Mouse (Mus musculus) lung, postnatal 14 days (tissue): ENCODE results near the gene Apon.
"Not testable (repeated sequence)": the region's sequence is repeated elsewhere in the genome, so short reads cannot be mapped to it uniquely, and the experiment has no call there.

Experiments used
- DNase-seq: peaks from one replicate; pipeline ENCODE4 v3.0.0; 2021

The Apon gene

DNA sequence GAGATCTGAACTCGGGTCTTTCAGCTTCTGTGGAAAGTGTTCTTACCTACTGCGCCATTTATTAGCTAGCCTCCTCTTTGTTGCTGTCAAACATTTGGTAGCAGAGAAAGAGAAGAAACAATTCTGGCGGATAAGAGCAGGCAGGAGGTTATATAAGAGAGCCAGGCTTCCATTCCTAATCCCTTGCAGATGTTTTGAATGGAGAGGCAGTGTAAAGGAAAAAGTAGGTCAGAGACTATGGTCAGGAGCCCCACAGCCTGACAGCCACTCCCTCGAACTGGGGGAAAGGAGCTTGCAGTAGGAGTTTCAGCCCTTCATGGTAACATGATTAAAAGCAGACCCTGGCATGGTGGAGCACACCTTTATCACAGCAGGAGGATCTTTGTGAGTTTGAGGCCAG is 17.6 kb upstream of the Apon start:
- no peak for DNase-seq

DNA sequence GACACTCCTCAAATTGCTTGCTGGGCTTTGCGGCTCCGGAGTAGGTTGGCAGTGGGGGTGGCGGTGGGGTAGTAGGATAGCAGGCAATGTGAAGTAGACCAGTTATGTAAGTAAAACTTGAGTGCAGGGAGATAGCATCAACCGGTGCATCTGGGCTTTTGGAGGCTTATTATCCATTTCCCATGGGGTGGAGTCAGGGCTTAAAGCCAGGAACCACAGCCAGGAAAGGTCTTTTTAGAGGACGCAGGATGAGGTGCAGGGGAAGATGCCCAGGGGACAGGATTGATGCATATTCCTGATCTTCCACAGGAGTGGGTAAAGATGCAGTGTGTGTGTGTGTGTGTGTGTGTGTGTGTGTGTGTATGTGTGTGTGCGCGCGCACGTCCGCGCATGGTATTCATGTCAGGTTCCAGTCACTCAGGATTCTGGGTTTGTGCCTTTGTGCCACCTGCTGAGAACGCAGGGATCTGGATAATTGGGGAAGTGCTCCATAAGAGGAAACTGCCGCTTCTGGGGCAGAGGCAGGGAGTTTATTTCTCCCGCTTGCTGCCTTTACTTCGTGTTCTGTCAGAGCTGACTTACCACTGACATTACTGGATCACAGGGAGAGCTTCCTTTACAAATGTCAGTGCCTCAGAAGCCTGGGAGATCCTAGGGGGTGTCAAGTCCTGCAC is 16.0 kb upstream of the Apon start:
- DNase-seq: no peak

DNA sequence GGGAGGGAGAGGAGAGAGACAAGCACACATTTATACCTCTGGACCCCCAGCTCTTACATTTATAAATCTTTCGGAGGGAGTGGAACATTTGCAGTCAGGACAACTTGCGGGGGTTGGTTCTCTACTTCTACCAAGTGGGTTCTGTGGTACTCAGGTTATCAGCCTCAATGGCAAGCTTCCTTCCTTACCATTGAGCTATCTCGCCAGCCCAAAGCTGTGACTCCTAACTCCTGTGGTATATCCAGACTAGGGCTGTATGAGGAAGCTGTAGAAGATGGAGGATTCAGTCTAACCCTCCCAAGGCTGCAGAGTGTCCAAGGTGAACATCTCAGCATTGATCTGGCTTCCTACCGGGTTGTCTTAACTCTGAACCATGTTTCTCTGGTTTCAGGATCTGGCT is 14.8 kb upstream of the Apon start:
- no peak for DNase-seq

DNA sequence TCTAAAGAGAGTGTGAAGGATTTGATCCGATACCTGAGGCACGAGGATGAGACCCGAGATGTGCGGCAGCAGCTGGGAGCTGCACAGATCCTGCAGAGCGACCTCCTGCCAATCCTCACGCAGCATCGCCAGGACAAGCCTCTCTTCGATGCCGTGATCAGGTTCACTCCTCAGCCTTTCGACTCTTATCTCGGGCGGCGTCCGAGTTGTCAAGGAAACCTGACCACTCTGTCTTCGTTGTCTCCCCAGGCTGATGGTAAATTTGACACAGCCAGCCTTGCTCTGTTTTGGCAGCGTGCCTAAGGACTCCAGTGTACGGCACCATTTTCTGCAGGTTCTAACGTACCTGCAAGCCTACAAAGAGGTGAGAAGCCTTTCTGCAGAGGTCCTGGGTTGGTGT is 13.8 kb upstream of the Apon start:
- DNase-seq: no peak

DNA sequence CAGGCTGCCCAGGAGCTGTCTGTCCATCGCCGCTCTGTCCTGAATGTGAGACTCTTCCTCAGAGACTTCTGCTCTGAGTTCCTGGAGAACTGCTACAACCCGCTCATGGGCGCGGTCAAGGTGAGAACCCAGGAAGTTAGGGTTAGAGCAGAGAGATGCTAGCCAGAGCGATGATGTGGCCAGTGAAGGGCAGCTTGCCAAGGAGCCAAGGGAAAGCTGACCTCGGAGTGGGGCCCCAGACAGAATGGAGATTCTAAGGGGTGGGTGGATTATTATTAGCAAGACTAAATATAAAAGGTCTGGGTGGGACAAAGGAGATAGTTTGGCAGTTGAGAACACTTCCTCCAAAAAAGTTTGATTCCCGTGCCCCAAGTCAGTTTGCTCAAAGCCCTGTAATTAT is 10.6 kb upstream of the Apon start:
- DNase-seq: no peak

DNA sequence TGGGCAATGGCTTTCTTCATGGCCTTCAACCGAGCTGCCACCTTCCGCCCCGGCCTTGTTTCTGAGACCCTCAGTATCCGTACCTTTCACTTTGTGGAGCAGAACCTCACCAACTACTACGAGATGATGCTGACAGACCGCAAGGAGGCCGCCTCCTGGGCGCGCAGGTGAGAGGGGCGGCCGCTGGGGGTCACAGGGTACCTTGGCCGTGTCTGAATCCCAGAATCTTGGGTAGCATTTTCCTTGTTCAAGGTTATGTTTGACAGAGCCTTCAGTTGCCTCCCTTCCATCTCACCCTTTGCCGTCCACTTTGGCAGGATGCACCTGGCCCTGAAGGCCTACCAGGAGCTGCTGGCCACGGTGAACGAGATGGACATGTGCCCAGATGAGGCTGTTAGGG is 9.8 kb upstream of the Apon start:
- no peak for DNase-seq

DNA sequence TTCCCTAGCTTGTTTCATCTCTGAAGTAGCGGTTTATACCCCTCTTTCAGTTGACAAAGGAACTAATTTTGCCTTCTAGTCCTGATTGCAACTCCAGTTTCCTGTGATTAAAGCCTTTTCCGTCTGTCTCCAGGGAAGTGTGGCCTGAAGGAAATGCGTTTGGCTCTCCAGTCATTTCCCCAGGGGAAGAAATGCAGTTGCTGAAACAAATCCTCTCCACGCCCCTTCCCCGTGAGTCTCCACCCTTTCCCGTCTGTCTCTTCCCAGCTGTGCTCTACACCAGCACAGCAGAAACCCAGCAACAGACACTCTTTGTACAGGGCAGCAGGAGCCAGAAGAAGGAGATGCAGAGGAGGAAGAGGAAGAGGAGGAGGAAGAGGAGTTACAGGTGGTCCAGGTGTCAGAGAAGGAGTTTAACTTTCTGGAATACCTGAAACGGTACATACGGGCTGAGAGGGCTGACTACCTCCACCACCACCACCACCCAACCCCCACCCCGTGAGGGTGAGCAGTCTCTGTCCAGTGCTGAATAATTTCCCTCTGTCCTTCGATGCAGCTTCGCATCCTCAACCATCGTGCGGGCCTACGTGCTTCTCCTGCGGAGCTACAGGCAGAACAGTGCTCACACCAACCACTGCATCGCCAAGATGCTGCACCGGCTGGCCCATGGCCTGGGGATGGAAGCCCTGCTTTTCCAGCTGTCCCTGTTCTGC is 6.7 kb upstream of the Apon start:
- peak; percentile 36 for DNase-seq

DNA sequence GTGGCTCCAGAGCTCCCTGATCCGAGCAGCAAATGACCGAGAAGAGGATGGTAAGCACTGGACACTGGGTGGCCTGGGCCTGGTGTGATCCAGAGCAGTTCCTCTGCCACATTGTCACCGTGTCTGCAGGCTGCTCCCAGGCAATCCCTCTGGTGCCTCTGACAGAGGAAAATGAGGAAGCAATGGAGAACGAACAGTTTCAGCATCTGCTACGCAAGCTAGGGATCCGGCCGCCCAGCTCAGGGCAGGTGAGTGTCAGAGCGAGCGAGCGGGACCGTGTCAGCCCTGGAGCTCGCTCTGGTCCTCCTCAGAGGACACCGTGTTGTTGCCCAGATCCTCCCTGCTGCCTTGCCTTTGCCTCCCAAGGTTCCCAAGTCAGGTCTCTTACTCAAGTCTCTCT is 3.3 kb upstream of the Apon start:
- DNase-seq: no peak

DNA sequence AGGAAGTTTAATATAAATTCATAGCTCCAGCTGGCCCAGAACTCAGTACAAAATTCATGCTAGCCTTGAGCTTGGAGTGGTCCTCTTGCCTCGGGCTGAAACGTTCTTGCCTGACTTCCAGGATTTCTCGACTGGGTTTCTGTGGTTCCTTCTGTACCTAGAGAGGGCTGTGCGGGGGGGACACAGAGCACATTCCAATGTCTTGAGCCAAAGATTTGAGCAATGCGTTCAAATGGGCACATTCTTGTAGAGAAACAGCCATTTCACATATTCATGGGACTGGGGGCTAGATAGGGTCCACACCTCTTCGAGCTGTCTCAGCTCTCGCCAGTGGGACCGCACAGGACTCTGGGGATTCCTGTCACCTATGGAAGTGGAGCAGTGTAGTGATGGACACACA is 2.0 kb downstream of the Apon start:
- no peak for DNase-seq

DNA sequence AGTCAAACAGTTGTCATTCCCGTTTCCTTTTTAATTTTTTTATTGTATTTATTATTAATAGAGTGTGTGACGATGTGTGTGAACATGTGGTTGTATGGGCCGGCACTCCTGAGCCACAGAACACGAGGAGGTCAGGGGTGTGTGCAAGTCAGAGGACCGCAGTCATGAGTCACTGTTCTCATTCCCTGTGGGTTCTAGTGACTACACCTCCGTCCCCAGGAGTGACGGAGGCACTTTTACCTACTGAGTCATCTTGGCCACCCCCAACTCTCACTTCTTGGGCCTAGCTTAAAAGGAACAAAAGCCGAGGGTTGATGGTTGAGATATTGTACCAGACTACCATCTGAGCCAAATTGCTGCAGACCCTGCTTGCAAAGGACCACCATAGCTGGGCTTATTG is 2.4 kb downstream of the Apon start:
- no peak for DNase-seq

DNA sequence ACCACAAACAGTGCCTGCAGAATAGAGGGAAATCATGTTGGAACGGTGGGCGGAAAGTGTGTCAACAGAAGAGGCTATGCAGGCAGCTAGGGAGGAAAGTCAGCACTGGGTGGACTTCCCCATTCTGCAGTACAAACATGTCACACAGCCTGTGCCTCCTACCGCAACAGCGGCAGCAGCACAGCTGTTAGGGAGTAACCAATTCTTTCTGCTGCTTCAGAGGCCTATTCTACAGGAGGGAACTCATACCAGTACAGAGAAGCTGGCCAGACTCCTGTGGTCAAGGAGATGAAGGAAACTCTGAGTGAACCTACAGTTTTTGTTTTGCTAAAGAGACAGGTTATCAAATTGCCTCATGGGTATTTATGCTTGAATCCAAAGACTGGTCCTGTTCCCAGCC is 5.1 kb downstream of the Apon start:
- no peak for DNase-seq

DNA sequence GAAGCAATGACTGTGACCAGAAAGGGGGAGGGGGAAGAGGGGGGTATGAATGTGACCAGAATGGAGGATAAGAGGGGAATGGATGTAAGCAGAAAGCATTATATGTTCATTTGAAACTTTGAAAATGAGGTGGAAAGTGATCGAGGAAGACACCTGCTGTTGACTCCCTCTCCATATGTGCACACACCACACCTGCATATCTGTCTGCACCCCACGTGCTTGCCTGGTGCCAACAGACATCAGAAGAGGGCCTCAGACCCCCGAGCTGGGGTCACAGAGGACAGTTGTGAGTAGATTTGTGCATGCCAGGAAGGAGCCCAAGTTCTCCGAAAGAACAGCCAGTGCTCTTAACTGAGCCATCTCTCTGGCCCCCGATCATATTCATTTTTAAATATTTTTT is 6.0 kb downstream of the Apon start:
- DNase-seq: no peak

DNA sequence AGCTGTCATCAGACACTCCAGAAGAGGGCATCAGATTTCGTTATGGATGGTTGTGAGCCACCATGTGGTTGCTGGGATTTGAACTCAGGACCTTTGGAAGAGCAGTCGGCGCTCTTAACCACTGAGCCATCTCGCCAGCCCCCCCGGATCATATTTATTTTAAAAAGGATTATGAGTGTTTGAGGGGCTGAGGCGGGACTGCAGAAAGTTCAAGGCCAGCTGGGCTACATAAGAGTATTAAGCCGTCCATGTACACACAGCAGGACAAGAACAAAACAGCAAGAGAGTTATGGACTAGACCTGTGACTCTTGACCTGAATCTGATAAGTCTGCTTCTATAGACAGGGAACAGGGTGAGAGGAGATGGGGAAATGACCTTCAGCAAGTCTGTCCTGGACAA is 6.5 kb downstream of the Apon start:
- not testable (repeated sequence) for DNase-seq

DNA sequence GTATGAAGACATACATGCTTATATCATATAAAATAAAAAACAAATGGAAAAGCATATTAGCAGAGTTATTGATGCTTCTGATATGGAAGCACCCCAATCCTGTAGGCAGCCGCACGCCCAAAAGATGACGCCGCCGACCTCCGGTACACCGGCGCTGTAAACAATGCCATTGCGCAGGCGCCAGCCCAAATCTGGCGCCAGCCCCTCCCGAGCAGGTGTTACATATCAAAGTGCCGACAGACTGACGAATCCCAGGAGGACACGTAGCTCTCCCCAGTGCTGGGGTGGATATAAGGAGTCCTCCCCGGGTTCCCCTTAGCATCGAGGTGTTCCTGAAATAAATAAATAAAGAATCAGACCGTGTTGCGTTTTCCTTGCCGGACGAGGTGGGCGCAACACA is 8.4 kb downstream of the Apon start:
- DNase-seq: no peak

DNA sequence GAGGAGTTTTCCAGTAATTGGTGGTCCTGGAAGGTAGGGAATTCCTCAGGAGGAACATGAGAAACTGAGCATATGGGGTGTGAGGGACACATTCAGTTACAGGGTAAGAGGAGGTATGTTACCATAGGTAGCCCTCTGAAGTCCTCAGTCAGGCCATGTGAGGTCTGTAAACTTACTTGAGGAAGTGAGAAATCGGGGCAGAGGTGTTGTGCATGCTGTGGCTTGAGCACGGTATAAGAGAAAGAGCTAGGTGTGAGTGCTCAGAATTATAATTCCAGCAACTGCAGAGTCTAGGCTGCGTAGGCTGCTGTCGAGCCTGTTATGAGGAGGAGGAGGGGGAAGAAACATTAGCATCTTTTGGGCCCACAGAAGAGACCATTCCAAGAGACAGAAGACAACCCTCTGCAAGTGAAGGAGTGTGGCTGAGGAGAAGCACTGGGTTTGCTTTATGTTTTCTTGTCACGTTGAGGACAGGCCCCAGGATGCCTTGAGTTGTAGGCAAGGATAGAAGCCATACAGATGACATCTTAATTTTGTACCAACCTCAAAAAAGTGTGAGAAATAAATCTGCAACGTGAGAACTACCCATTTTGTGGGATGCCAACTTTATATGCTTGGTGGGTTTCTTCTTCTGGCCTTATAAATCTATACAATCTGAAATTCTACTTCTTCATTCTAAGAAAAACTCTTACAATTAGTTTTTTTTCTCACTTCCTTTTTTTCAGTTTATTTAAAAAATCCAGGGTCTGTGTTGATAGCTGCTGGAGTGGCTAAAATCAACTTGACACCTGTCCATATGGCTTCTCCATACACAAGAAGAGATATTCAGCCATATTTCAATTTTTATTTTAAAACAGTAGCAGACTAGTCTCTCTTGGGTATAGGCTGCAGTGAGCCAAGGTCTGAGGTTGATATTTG is 9.8 kb downstream of the Apon start:
- DNase-seq: no peak

DNA sequence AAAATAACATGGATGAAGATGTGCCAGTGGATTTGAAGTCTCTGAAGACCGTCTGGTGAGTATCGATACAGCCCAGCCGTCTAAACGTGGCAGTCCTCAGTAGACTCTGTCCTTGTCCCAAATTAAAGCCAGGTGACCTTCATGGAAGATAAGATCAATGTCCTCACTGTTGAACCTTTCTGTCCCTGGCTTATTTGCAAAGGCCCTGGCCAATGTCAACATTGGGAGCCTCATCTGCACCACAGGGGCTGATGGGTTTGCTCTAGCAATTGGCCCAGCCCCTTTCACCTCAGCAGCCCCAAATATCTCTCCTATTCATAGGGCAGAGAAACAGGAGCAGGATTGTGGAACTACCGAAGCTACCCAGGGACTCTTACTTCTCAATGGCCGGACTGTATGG is 14.5 kb downstream of the Apon start, which contains the start of gene Apof:
Gene Apof, plus strand, starts transcription at position 301 of the 400 bp plus-strand sequence.
- DNase-seq: no peak

DNA sequence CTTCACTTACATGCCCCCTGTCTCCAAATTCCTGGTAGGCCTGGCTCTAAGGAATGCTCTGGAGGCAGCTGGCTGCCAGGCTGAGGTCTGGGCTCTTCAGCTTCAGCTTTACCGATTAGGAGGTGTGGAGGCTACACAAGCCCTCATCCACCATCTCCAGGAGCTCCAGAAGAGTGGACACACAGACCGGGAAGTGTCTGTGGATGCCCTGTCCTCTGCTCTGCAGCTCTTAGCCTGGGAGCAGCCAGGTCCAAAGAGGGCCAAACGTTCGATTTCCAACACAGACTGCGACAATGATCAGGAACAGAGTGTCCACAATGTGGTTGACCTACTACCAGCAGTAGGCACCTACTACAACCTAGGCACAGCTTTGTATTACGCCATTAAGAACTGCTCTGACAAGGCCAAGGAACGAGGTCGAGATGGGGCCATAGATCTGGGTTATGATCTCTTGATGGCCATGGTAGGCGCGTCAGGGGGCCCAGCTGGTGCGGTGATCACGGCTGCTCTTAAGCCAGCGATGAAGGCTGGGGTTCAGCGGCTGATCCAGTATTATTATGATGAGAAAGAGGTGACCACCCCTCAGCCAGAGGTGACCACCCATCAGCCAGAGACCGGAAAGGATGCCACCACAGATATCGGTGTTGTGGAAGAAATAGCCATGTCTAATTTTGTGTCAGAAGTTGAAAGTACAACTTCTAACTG is 15.5 kb downstream of the Apon start:
- no peak for DNase-seq

DNA sequence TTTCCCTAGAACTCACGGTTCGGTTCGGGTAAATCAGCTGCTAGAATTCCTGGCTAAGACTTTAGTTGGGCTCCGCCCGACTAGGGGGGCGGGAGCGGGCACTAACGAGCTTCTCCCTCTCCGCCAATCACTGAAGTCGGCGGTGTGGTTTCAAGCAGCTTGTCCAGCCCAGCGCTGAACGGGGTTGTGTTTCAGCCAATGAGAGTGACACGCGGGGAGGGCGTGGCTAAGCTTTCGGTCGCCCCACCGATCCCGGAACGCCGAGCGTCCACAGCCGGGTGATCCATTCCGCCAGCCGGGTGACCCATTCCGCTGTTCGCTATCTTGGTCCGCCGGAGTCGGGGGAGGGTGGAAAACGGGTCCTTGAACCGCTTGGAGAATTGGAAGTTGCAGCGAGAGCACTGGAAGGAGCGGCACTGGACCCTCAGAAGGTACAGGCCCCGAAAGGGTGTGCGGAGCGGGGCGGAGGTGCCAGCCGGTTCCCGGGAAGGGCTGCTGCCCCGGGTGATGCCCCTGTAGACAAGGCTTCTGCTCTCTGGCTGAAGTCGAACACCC is 16.5 kb downstream of the Apon start, which contains the start of gene Stat2:
Gene Stat2, plus strand, starts transcription at position 273 of the 555 bp plus-strand sequence.
- peak; percentile 97 for DNase-seq

DNA sequence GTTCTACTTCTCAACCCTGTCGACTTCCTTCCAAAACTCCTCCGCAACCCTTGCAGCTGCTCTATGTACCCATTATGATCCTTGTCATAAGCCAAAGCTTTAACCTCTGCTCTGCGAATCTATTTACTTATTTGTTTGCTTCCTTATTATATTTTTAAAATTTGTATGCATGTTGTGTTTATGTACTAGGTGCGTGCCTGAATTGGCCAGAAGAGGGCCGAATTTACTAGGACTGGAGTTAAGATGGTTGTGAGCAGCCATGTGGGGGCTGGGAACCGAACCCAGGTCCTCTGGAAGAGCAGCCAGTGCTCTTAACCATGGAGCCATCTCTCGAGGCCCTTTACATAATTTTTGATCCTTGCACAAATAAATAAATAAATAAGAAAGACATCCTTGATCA is 17.0 kb downstream of the Apon start:
- no peak for DNase-seq

DNA sequence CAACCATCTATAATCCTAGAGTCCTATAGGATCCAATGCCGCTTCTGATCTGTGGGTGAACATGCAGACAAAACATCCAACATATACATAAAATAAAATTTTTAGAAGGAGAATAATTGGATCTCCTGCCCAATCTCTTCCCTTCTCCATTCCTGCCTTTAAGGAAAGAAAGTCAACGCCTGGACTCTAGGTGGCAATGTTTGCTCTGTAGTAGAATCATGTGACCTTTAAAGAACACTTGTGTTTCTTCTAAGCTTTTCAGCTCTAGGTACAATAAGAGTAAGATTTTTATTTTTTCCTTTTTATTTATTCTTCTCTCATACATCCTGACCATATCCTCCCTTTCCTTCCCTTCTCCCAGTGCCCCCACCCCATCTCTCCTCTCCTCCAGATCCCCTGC is 18.0 kb downstream of the Apon start:
- no peak for DNase-seq

DNA sequence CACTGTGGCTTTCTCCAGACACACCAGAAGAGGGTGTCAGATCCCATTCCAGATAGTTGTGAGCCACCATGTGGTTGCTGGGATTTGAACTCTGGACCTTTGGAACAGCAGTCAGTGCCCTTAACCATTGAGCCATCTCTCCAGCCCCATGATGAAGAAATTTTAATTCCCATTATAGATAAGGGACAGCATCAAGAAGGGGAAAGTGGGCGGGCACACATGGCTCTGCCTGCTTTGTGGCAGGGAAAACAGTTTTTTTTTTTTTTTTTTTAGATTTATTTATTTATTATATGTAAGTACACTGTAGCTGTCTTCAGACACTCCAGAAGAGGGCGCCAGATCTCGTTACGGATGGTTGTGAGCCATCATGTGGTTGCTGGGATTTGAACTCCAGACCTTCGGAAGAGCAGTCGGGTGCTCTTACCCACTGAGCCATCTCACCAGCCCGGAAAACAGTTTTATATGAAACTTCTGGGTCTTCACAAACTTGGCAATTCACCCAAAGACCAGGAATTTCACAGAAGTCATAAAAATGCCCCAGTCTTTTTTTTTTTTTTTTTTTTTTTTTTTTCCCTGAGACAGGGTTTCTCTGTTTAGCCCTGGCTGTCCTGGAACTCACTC is 19.0 kb downstream of the Apon start:
- DNase-seq: not testable (repeated sequence)

DNA sequence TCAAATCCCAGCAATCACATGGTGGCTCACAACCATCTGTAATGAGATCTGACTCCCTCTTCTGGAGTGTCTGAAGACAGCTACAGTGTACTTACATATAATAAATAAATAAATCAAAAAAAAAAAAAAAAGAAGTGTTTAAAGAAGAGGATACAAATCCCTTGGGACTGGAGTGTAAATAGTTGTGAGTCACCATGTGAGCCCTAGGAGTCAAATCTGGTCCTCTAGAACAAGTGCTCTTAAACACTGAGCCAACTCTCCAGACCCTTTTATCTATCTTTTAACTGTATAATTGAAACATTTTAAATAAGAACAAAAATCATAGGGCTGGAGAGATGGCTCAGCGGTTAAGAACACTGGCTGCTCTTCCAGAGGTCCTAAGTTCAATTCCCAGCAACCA is 21.5 kb downstream of the Apon start:
- DNase-seq: not testable (repeated sequence)
